9 mouse cellular contexts compared by ENCODE assay signal in genomic region chr6:72371147-72371546, GRCm38 (mm10). TPM values are rescaled to one million over a fixed set of nuclear protein-coding genes. Genes with fewer than 3 reads are reported as not detected.
DNase-seq lines count a peak whose midpoint lies in the region; ATAC-seq and TF ChIP-seq lines count a peak whose summit lies in the region.
"Had no signal": no experiment of that assay in that cellular context is flagged by ENCODE, and none has a peak within 500 bp of the region (broad histone marks: within the 10 kb centered on the region; RNA-seq: fewer than 3 reads in every experiment).

No protein-coding gene starts in this region.

- no peak for TF ChIP-seq CTCF in heart, adult 2 months (IDR thresholded peaks at IDR 0.05)
- no peak for TF ChIP-seq CTCF in heart, postnatal 0 days (IDR thresholded peaks at IDR 0.05; ENCODE audit: low read depth)

- peak; percentile 58 for ATAC-seq in heart, postnatal 0 days (ENCODE audit: insufficient read depth, low read depth)
- no peak for ATAC-seq in stomach, embryonic 14.5 days (ENCODE audit: insufficient number of reproducible peaks, insufficient read depth, low FRiP score, low read depth)

- peaks cover 26% of the 10 kb centered on the region for H3K4me1 ChIP-seq in heart, adult 2 months (ENCODE audit: control insufficient read depth, insufficient read depth, low read length)
- H3K4me1 ChIP-seq in heart, postnatal 0 days (ENCODE audit: control insufficient read depth, insufficient read depth), result peaks cover 31% of the 10 kb centered on the region
- peaks cover 9% of the 10 kb centered on the region; the same call in 1 of the 2 replicates for H3K4me1 ChIP-seq in stomach, embryonic 14.5 days (ENCODE audit: control insufficient read depth, insufficient read depth, low read length)

- H3K27me3 ChIP-seq in heart, adult 2 months (ENCODE audit: control insufficient read depth, insufficient read depth, low read length), result no peaks in the 10 kb centered on the region
- no peaks in the 10 kb centered on the region for H3K27me3 ChIP-seq in heart, postnatal 0 days (ENCODE audit: control insufficient read depth, insufficient read depth, low read length)
- no peaks in the 10 kb centered on the region for H3K27me3 ChIP-seq in stomach, embryonic 14.5 days (ENCODE audit: control insufficient read depth, insufficient read depth, low read length)

- no peak for TF ChIP-seq POLR2A in heart, adult 2 months (IDR thresholded peaks at IDR 0.05; ENCODE audit: insufficient read depth, low read depth, low read length)

- intact Hi-C loops in heart, adult 2 months (cut with DNase I), result no loop called here
- intact Hi-C loops in heart, postnatal 25 days (cut with DNase I), result no loop called here

- peak overlapping the region; percentile 40 for H3K27ac ChIP-seq in heart, adult 2 months
- H3K27ac ChIP-seq in heart, postnatal 0 days (ENCODE audit: low read depth), result peak overlapping the region; percentile 75
- H3K27ac ChIP-seq in stomach, embryonic 14.5 days (ENCODE audit: low read length), result peak overlapping the region; percentile 4; the same call in 1 of the 2 replicates

- TF ChIP-seq EP300 in heart, adult 2 months (IDR thresholded peaks at IDR 0.05; ENCODE audit: insufficient read depth, low read depth, low read length), result no peak
- no peak for TF ChIP-seq EP300 in heart, postnatal 0 days (IDR thresholded peaks at IDR 0.05; ENCODE audit: low read depth)

- H3K4me2 ChIP-seq in heart, postnatal 0 days (ENCODE audit: low read depth, low read length), result no peak overlapping the region
- H3K4me2 ChIP-seq in stomach, embryonic 14.5 days (replicated peaks; ENCODE audit: low read depth, low read length), result no peak overlapping the region

- no peak overlapping the region for H3K4me3 ChIP-seq in heart, adult 2 months
- H3K4me3 ChIP-seq in heart, postnatal 0 days (ENCODE audit: low read depth, low read length), result no peak overlapping the region
- no peak overlapping the region for H3K4me3 ChIP-seq in stomach, embryonic 14.5 days (ENCODE audit: low read depth, low read length)

- H3K36me3 ChIP-seq in heart, adult 2 months (ENCODE audit: control insufficient read depth, insufficient read depth, low read length), result no peaks in the 10 kb centered on the region
- H3K36me3 ChIP-seq in heart, postnatal 0 days (replicated peaks; ENCODE audit: control insufficient read depth, insufficient read depth, low read length), result 0 out of 2 replicates have a peak, but pooled peaks cover 10% of the 10 kb centered on the region
- no peaks in the 10 kb centered on the region for H3K36me3 ChIP-seq in stomach, embryonic 14.5 days (ENCODE audit: control insufficient read depth, insufficient read depth, low read length)

- H3K9ac ChIP-seq in heart, adult 2 months (ENCODE audit: low read depth, low read length), result no peak overlapping the region
- no peak overlapping the region for H3K9ac ChIP-seq in heart, postnatal 0 days (replicated peaks; ENCODE audit: low read depth, low read length)
- no peak overlapping the region for H3K9ac ChIP-seq in stomach, embryonic 14.5 days (replicated peaks; ENCODE audit: low read depth, low read length)

- peak; percentile 32 to 47 for DNase-seq in heart, adult 2 months
- no peak for DNase-seq in heart, postnatal 25 days (ENCODE audit: low spot score)
- DNase-seq in retina, postnatal 1 day, result peak; percentile 30
- no peak for DNase-seq in retina, embryonic 14.5 days (ENCODE audit: low spot score)
- peak; percentile 48 for DNase-seq in heart, postnatal 0 days (ENCODE audit: low spot score)
- no peak for DNase-seq in thymus, postnatal 25 days
- DNase-seq in thymus, postnatal 0 days (ENCODE audit: low spot score), result no peak
- DNase-seq: cerebellum, adult 11-12 months had no signal

- WGBS in heart, adult 2 months, result 43% methylated on average over 5 of the region's 5 CpGs
- 41% methylated on average over 5 of the region's 5 CpGs for WGBS in heart, postnatal 0 days
- WGBS in stomach, embryonic 14.5 days, result 28% methylated on average over 5 of the region's 5 CpGs

- no peaks in the 10 kb centered on the region for H3K79me2 ChIP-seq in heart, adult 2 months (replicated peaks; ENCODE audit: control insufficient read depth, insufficient read depth, low read length)

- no peaks in the 10 kb centered on the region for H3K9me3 ChIP-seq in heart, postnatal 0 days (replicated peaks; ENCODE audit: control insufficient read depth, low read length)
- no peaks in the 10 kb centered on the region for H3K9me3 ChIP-seq in stomach, embryonic 14.5 days (ENCODE audit: control insufficient read depth, low read depth, low read length)

RNA-seq across cellular contexts. Expression of gene Rnf181, which starts 4.4 kb away (rescaled TPM):
- total RNA-seq in heart, adult 2 months (2021), result 10 to 100 TPM; 36.0 to 40.7 TPM
- 44.0 and 56.6 TPM in 2 replicates for polyA plus RNA-seq in heart, adult 2 months (2012; rRNA removed)
- total RNA-seq in heart, postnatal 25 days (2021), result 10 to 100 TPM; 33.9 to 41.2 TPM
- total RNA-seq in heart, postnatal 0 days (2014; rRNA removed; ENCODE audit: low replicate concordance), result 53.5 and 65.0 TPM in 2 replicates
- 74.9 and 81.3 TPM in 2 replicates for polyA plus RNA-seq in heart, postnatal 0 days (2015; fragmentation: Nextera tagmentation; extraction: Ambion mirVana)
- polyA plus RNA-seq in stomach, embryonic 14.5 days (2014; fragmentation: Nextera tagmentation; extraction: Ambion mirVana), result 106 and 109 TPM in 2 replicates
- polyA plus RNA-seq in thymus, postnatal 0 days (2015; fragmentation: Nextera tagmentation; extraction: Ambion mirVana), result 135 and 138 TPM in 2 replicates

RNA-seq across cellular contexts. Expression of gene Vamp5, which starts 9.1 kb away (rescaled TPM):
- total RNA-seq in heart, adult 2 months (2021), result 10 to 100 TPM; 49.3 to 58.3 TPM
- 99.6 and 116 TPM in 2 replicates for polyA plus RNA-seq in heart, adult 2 months (2012; rRNA removed)
- 10 to 100 TPM; 56.3 to 59.6 TPM for total RNA-seq in heart, postnatal 25 days (2021)
- 19.5 and 39.8 TPM in 2 replicates for total RNA-seq in heart, postnatal 0 days (2014; rRNA removed; ENCODE audit: low replicate concordance)
- polyA plus RNA-seq in heart, postnatal 0 days (2015; fragmentation: Nextera tagmentation; extraction: Ambion mirVana), result 49.0 and 52.9 TPM in 2 replicates
- polyA plus RNA-seq in stomach, embryonic 14.5 days (2014; fragmentation: Nextera tagmentation; extraction: Ambion mirVana), result 22.6 and 26.3 TPM in 2 replicates
- polyA plus RNA-seq in thymus, postnatal 0 days (2015; fragmentation: Nextera tagmentation; extraction: Ambion mirVana), result 24.7 and 29.0 TPM in 2 replicates

RNA-seq across cellular contexts. Expression of gene Tmem150a, which starts 15.9 kb away (rescaled TPM):
- total RNA-seq in heart, adult 2 months (2021), result 10 to 100 TPM; 22.7 to 22.8 TPM
- 79.2 and 86.9 TPM in 2 replicates for polyA plus RNA-seq in heart, adult 2 months (2012; rRNA removed)
- total RNA-seq in heart, postnatal 25 days (2021), result 10 to 100 TPM; 18.0 to 21.1 TPM
- total RNA-seq in heart, postnatal 0 days (2014; rRNA removed; ENCODE audit: low replicate concordance), result 18.2 and 23.2 TPM in 2 replicates
- 8.0 and 9.7 TPM in 2 replicates for polyA plus RNA-seq in heart, postnatal 0 days (2015; fragmentation: Nextera tagmentation; extraction: Ambion mirVana)
- polyA plus RNA-seq in stomach, embryonic 14.5 days (2014; fragmentation: Nextera tagmentation; extraction: Ambion mirVana), result 13.8 and 15.3 TPM in 2 replicates
- polyA plus RNA-seq in thymus, postnatal 0 days (2015; fragmentation: Nextera tagmentation; extraction: Ambion mirVana), result 1.6 and 1.9 TPM in 2 replicates

RNA-seq across cellular contexts. Expression of gene Vamp8, which starts 19.4 kb away (rescaled TPM):
- total RNA-seq in heart, adult 2 months (2021), result 10 to 100 TPM; 69.3 to 78.8 TPM
- 85.6 and 112 TPM in 2 replicates for polyA plus RNA-seq in heart, adult 2 months (2012; rRNA removed)
- total RNA-seq in heart, postnatal 25 days (2021), result 10 to 100 TPM; 72.2 to 74.1 TPM
- 69.8 and 109 TPM in 2 replicates for total RNA-seq in heart, postnatal 0 days (2014; rRNA removed; ENCODE audit: low replicate concordance)
- 174 and 175 TPM in 2 replicates for polyA plus RNA-seq in heart, postnatal 0 days (2015; fragmentation: Nextera tagmentation; extraction: Ambion mirVana)
- 194 and 206 TPM in 2 replicates for polyA plus RNA-seq in stomach, embryonic 14.5 days (2014; fragmentation: Nextera tagmentation; extraction: Ambion mirVana)
- 160 and 167 TPM in 2 replicates for polyA plus RNA-seq in thymus, postnatal 0 days (2015; fragmentation: Nextera tagmentation; extraction: Ambion mirVana)

RNA-seq across cellular contexts. Expression of gene 0610030E20Rik, which starts 24.0 kb away (rescaled TPM):
- 1 to 10 TPM; 8.2 to 9.1 TPM for total RNA-seq in heart, adult 2 months (2021)
- polyA plus RNA-seq in heart, adult 2 months (2012; rRNA removed), result 8.7 and 13.6 TPM in 2 replicates
- 10 to 100 TPM in 1 of 2 experiments, 1 to 10 TPM in 1; 9.4 to 10.1 TPM for total RNA-seq in heart, postnatal 25 days (2021)
- total RNA-seq in heart, postnatal 0 days (2014; rRNA removed; ENCODE audit: low replicate concordance), result 7.3 and 12.0 TPM in 2 replicates
- polyA plus RNA-seq in heart, postnatal 0 days (2015; fragmentation: Nextera tagmentation; extraction: Ambion mirVana), result 11.9 and 12.9 TPM in 2 replicates
- 33.9 and 34.3 TPM in 2 replicates for polyA plus RNA-seq in stomach, embryonic 14.5 days (2014; fragmentation: Nextera tagmentation; extraction: Ambion mirVana)
- 31.7 and 32.5 TPM in 2 replicates for polyA plus RNA-seq in thymus, postnatal 0 days (2015; fragmentation: Nextera tagmentation; extraction: Ambion mirVana)

Comparison
In these comparisons a context has a peak if more than half of its experiments do, and no peak if none do; other contexts are left out.
1. DNase-seq: peak in heart, adult 2 months (2 of 2), retina, postnatal 1 day (single experiment) and heart, postnatal 0 days (single experiment); none in heart, postnatal 25 days (single experiment), retina, embryonic 14.5 days (single experiment), thymus, postnatal 25 days (single experiment) and thymus, postnatal 0 days (single experiment).
2. H3K27ac ChIP-seq: peak in every context shown above with its lines; median percentile 75 in heart, postnatal 0 days; 40 in heart, adult 2 months; 4 in stomach, embryonic 14.5 days.